Mouse (Mus musculus) limb, embryonic 13.5 days (tissue): ENCODE measurements around the gene Rgs11. TPM values are rescaled to one million over a fixed set of nuclear protein-coding genes. Genes with fewer than 3 reads are reported as not detected.

Experiments used
- ATAC-seq: fragments of 200-750 bp; cut with Nextera tagmentation; 2 replicates; pipeline ENCODE4 v1.8.0; 2017; ENCODE audit warnings: low read depth, moderate number of reproducible peaks, moderate TSS enrichment; ENCODE audit not compliant: low FRiP score
- H3K27ac ChIP-seq: fragments of 300-500 bp; sonication (generic); 2 replicates; pipeline ENCODE4 v1.5.1; 2015; ENCODE audit warnings: inconsistent platforms, mild to moderate bottlenecking, moderate library complexity
- H3K27me3 ChIP-seq: fragments of 300-500 bp; sonication (generic); 2 replicates; pipeline ENCODE4 v1.6.1; 2015; ENCODE audit warnings: mild to moderate bottlenecking, inconsistent platforms
- H3K36me3 ChIP-seq: fragments of 300-500 bp; sonication (generic); 2 replicates; pipeline ENCODE4 v1.6.1; 2015; ENCODE audit warnings: inconsistent platforms, mild to moderate bottlenecking, moderate library complexity
- H3K4me1 ChIP-seq: fragments of 300-500 bp; sonication (generic); 2 replicates; pipeline ENCODE4 v1.6.1; 2015; ENCODE audit warnings: inconsistent platforms
- H3K4me2 ChIP-seq: fragments of 300-500 bp; sonication (generic); replicated peaks from 2 replicates; pipeline ENCODE4 v1.6.1; 2015; ENCODE audit warnings: inconsistent platforms, mild to moderate bottlenecking, moderate library complexity
- H3K4me3 ChIP-seq: fragments of 300-500 bp; sonication (generic); 2 replicates; pipeline ENCODE4 v1.5.1; 2015; ENCODE audit warnings: moderate library complexity, mild to moderate bottlenecking, inconsistent platforms
- H3K9ac ChIP-seq: fragments of 300-500 bp; sonication (generic); 2 replicates; pipeline ENCODE4 v1.6.1; 2015; ENCODE audit warnings: mild to moderate bottlenecking, inconsistent platforms
- H3K9me3 ChIP-seq: fragments of 300-500 bp; sonication (generic); 2 replicates; pipeline ENCODE4 v1.6.1; 2016; ENCODE audit warnings: inconsistent platforms
- WGBS: fragments of 180-500 bp; shearing (Covaris S2); methylation state at CpG from one replicate; pipeline ENCODE4 v1.1.7; 2015; 5-methylcytosine and 5-hydroxymethylcytosine counted together
- polyA plus RNA-seq: library from polyadenylated mRNA; unstranded; fragments of >200 nt; fragmentation: Nextera tagmentation; extraction: Ambion mirVana; gene quantifications from 2 replicates; pipeline ENCODE4 v1.2.1, GENCODE M21; 2015

Gene Rgs11
- polyA plus RNA-seq, 1 experiment from 2014 or later = 7.0 TPM

DNA sequence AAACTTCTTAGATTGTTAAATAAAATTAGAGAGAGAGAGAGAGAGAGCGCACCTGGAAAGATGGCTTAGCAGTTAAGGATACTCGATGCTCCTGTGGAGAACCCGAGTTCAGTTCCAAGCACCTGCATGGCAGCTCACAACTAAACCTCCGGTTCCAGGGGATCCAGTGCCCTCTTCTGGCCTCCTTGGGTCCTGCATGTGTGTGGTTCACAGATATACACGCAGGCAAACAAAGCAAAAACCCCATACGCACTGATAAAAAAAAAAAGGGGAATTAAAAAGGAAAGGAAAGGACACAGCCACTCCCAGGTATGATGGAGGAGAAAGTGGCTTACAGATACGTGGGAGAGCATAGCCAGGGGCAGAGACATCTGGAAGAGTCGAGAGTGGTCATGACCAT, 30.1 kb downstream of the Rgs11 start:
- no peak for ATAC-seq
- peaks cover 7% of the 10 kb centered on the region for H3K36me3 ChIP-seq
- WGBS = 69% methylated on average over 8 of the region's 8 CpGs
- H3K9ac ChIP-seq = no peak overlapping the region
- H3K4me1 ChIP-seq = peaks cover 25% of the 10 kb centered on the region
- H3K27ac ChIP-seq = no peak overlapping the region
- H3K4me3 ChIP-seq = no peak overlapping the region
- 0 out of 2 replicates have a peak, but pooled peaks cover 3% of the 10 kb centered on the region for H3K9me3 ChIP-seq
- no peaks in the 10 kb centered on the region for H3K27me3 ChIP-seq
- H3K4me2 ChIP-seq = no peak overlapping the region

DNA sequence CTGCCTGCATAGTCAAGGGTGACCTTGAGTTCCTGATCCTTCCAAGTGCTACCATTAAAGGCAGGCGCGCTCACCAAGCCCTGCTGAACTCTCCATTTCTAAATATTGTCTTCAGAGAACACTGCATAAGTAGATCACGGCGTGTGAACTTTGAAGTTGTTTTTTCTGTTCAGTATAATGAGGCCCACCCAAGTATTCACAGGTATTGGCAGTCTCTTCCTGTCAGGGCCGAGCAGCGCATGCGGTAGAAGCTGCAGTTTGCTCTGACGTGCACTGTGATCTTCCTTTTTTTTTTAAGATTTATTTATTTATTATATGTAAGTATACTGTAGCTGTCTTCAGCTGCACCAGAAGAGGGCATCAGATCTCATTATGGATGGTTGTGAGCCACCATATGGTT, 31.6 kb downstream of the Rgs11 start:
- ATAC-seq = no peak
- no peak overlapping the region for H3K9ac ChIP-seq
- WGBS = 91% methylated on average over 8 of the region's 8 CpGs
- no peak overlapping the region for H3K27ac ChIP-seq
- peaks cover 25% of the 10 kb centered on the region for H3K4me1 ChIP-seq
- no peaks in the 10 kb centered on the region for H3K27me3 ChIP-seq
- peaks cover 7% of the 10 kb centered on the region for H3K36me3 ChIP-seq
- no peak overlapping the region for H3K4me2 ChIP-seq
- H3K4me3 ChIP-seq = no peak overlapping the region
- 0 out of 2 replicates have a peak, but pooled peaks cover 3% of the 10 kb centered on the region for H3K9me3 ChIP-seq

DNA sequence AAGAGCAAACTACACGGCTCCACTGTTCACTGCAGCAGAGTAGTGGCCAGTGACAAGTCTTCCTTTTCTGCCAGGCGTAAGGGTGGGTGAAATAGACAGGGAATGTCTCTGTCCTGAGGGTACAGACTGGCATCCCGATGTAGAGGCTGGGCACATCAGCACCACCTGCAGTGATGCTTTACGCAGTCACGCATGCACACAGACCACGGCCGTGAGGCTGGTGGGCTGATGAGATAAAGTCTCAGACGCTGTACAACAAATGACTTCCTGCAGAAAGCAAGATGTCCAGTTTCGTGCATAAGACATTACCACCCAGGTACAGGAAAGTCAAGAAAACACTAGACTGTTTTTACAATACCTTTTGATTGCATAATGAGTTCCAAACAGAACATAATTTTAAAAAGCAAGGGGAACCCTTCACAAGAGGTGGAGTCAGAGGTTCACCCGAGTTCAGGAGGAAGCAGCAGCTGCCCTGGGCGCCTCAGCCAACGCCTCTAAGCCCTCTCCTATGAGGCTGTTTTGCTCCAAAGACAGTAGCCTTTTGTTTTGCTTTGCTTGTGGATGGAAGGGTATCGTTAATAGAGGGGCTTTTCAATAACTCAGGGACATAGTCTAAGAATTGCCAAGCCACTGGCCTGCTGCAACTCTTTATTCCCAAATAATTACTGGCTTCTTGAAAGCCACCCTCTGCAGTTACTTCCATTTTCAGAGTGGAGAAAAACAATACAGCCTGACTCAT, 32.5 kb downstream of the Rgs11 start:
- Histone ChIP-seq H3K27ac (peak overlapping the region; percentile 4; the same call in 1 of the 2 replicates), H3K27me3 (no peaks in the 10 kb centered on the region), H3K36me3 (peaks cover 7% of the 10 kb centered on the region; the same call in 1 of the 2 replicates), H3K9ac (peak overlapping the region; percentile 39; the same call in 1 of the 2 replicates), H3K4me1 (peaks cover 25% of the 10 kb centered on the region), H3K4me3 (no peak overlapping the region), H3K4me2 (peak overlapping the region; percentile 17), H3K9me3 (0 out of 2 replicates have a peak, but pooled peaks cover 3% of the 10 kb centered on the region)
- 53% methylated on average over 13 of the region's 13 CpGs for WGBS
- no peak for ATAC-seq

DNA sequence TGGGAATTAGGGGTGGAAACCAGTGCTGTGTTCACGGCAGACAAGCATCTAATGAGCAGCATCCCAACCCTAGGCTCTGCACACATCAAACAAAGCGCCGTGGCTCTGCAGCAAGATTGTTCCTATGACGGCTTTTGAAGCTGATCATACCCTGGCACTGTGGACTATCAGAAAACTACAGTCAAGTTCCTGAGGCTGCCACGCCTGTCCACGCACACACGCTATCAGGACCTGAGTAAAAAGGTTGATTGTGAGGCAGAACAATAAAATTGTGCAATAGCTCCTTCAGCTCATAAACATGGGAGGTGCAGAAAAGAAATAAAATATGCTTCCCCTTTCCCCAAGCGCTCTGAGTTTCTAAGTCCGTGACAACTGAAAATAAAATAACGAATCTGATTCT, 34.9 kb downstream of the Rgs11 start:
- Histone ChIP-seq H3K4me2 (no peak overlapping the region), H3K4me1 (peaks cover 27% of the 10 kb centered on the region), H3K4me3 (no peak overlapping the region), H3K27ac (no peak overlapping the region), H3K9me3 (0 out of 2 replicates have a peak, but pooled peaks cover 3% of the 10 kb centered on the region), H3K27me3 (no peaks in the 10 kb centered on the region), H3K36me3 (peaks cover 4% of the 10 kb centered on the region; the same call in 1 of the 2 replicates), H3K9ac (0 out of 2 replicates have a peak overlapping the region, but pooled peaks have one; percentile 4)
- 73% methylated on average over 10 of the region's 10 CpGs for WGBS
- ATAC-seq = no peak

DNA sequence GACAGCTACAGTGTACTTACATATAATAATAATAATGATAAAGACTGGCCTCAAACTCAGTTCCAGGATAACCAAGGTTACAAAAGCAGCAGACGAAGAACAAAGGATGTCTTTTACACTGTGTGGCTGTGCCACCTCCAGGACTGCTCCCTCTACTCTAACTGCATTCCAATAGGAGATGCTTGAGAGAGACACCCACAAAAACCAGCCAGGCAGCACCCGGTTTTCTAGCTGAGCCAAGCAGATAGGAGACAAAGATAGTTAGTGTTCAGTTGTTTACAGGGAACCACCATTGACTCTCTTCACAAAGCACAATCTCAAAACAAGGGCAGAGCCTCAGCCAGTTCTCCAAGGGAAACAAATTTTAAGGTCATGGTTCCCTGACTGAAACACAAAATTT, 36.8 kb downstream of the Rgs11 start:
- no peak overlapping the region for H3K4me2 ChIP-seq
- no peaks in the 10 kb centered on the region for H3K36me3 ChIP-seq
- no peak overlapping the region for H3K9ac ChIP-seq
- no peaks in the 10 kb centered on the region for H3K27me3 ChIP-seq
- H3K4me1 ChIP-seq = peaks cover 35% of the 10 kb centered on the region
- no peak overlapping the region for H3K4me3 ChIP-seq
- H3K9me3 ChIP-seq = no peaks in the 10 kb centered on the region
- WGBS = 76% methylated on average over 2 of the region's 2 CpGs
- no peak overlapping the region for H3K27ac ChIP-seq
- no peak for ATAC-seq

DNA sequence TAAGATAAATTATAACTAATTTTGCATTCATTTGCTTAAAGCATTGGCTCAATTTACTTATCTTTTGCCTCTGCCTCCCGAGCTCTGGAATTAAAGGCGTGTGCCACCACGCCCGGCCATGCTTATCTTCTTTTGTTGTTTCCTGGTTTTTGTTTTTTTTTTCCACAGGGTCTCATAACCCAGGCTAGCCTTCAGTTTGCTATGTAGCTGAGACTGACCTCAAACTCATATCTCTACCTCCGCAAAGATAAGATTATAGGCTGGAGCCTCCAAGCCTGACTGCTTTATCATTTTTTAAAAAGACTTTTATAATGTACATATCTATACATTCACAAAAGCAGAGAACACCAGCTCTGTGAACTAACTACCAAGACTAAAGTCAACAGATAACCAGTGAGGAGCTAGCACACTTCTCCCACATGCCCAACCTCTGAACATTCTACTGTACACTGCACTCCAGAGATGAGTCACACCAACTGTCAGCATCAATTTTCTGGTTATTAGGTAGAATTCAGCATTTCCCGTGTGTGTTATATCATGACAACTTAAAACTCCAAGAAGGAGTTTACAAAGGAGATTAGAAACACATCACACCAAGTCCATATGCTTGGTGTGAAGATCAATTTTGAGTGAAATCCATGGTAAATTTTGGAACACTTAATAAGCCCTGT, 37.5 kb downstream of the Rgs11 start:
- 89% methylated on average over 6 of the region's 6 CpGs for WGBS
- Histone ChIP-seq H3K36me3 (no peaks in the 10 kb centered on the region), H3K9me3 (no peaks in the 10 kb centered on the region), H3K27me3 (no peaks in the 10 kb centered on the region), H3K4me3 (no peak overlapping the region), H3K27ac (no peak overlapping the region), H3K4me1 (peaks cover 31% of the 10 kb centered on the region), H3K9ac (no peak overlapping the region), H3K4me2 (no peak overlapping the region)
- ATAC-seq = no peak

DNA sequence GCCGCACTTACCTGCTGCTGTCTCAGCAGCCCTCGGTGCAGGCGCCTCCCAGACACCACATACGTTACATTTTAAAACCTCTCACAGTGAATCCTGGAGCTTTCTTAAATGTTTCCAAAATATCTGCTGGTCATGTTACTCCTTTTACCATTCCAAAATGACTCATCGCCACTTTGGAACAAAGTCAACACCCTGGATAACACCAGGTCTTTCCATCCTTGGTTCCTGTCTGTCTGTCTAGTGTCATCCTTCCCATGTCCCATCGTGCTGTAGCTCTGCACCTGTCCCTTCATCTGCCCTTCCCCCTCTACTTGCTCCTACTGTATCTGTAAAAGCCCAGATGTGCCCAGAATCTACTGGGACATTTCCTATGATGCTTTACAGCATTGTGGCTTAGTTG, 38.2 kb downstream of the Rgs11 start:
- H3K27ac ChIP-seq = no peak overlapping the region
- ATAC-seq = no peak

DNA sequence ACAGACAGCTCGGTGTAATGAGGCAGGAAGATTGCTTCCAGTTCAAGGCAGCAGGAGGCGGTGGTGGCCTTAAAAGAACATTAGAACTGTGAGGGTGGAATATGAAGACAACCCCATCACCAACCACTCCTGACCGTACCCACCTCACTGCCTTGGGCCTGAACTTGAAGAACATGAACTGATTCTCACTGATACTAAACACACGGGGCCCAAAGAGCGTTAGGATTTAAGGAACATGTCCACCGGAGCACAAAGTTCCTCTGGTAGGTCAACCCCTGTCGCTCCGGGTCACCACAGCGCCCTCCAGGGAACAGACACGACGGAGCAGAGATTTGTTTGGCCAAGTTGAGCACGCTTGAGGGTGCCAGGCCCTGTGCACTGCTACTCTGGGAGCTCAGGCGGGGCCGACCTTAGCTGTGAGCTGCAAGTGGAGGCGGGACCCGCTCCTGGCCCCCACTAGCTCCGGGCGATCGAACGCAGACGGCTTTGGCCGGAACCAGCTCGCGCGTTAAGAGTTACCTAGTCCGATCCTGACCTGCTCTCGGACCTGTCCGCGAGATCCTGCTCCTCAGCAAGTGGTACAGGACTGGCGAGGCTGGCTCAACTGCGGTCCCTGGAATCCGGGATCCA, 40.8 kb downstream of the Rgs11 start:
- Histone ChIP-seq H3K9me3 (no peaks in the 10 kb centered on the region), H3K9ac (peak overlapping the region; percentile 76), H3K4me3 (peak overlapping the region; percentile 76), H3K27me3 (0 out of 2 replicates have a peak, but pooled peaks cover 3% of the 10 kb centered on the region), H3K36me3 (no peaks in the 10 kb centered on the region), H3K27ac (peak overlapping the region; percentile 72; the same call in 1 of the 2 replicates), H3K4me2 (peak overlapping the region; percentile 81), H3K4me1 (peaks cover 10% of the 10 kb centered on the region)
- ATAC-seq = peak; percentile 85
- WGBS = under 1% methylated on average over 32 of the region's 32 CpGs

More for the DNA sequence above, 38.2 kb downstream of the Rgs11 start:
- Histone ChIP-seq H3K27me3 (no peaks in the 10 kb centered on the region), H3K4me2 (no peak overlapping the region), H3K4me1 (peaks cover 24% of the 10 kb centered on the region), H3K4me3 (no peak overlapping the region), H3K9me3 (no peaks in the 10 kb centered on the region), H3K9ac (no peak overlapping the region), H3K36me3 (no peaks in the 10 kb centered on the region)
- 77% methylated on average over 6 of the region's 6 CpGs for WGBS

DNA sequence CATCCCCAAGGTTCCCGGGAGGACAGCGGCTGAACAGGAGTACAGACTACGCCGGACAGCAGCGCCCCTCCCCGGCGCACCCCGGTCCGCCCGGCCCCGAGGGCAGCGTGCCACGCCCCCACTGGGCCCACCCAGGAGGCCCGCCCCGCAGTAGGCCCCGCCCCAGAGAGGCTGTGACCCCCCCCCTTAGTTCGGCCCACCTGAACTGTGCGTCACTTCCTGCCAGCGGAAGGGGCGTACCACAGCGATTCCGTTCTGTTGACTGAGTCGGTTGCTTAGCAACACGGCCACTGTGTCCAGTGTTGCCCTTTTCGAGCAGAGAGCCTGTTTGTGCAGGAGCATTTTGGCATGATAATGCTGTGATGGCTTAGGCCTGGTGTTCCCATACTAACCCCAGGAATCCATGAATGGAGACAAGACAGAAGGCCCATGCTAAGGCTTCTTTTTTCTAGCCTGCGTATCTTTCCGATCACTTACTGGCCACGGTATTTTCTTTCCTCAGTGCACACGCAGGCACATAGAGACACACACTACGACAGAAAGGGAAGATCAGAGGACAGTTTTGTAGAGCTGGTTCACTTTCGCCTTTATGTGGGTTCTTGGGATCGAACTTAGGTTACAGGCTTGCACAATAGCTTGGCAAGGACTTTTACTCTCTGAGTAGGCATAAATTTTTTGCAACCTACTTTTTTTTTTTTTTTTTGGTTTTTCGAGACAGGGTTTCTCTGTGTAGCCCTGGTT, 41.5 kb downstream of the Rgs11 start, which contains the start of gene Fam234a:
Gene Fam234a, minus strand, starts transcription at position 142 of the 741 bp plus-strand sequence.
- peak within 1 kb of the TSS; percentile 76 for H3K4me3 ChIP-seq
- 0 out of 2 replicates have a peak, but pooled peaks cover 3% of the 10 kb centered on the region for H3K27me3 ChIP-seq
- WGBS = 7% methylated on average over 33 of the region's 33 CpGs
- H3K36me3 ChIP-seq = no peaks in the 10 kb centered on the region
- peak within 1 kb of the TSS; percentile 76 for H3K9ac ChIP-seq
- H3K4me1 ChIP-seq = peaks cover 10% of the 10 kb centered on the region
- H3K27ac ChIP-seq = peak within 1 kb of the TSS; percentile 72; the same call in 1 of the 2 replicates
- H3K4me2 ChIP-seq = peak within 1 kb of the TSS; percentile 81
- H3K9me3 ChIP-seq = no peaks in the 10 kb centered on the region
- peak; percentile 95 for ATAC-seq

DNA sequence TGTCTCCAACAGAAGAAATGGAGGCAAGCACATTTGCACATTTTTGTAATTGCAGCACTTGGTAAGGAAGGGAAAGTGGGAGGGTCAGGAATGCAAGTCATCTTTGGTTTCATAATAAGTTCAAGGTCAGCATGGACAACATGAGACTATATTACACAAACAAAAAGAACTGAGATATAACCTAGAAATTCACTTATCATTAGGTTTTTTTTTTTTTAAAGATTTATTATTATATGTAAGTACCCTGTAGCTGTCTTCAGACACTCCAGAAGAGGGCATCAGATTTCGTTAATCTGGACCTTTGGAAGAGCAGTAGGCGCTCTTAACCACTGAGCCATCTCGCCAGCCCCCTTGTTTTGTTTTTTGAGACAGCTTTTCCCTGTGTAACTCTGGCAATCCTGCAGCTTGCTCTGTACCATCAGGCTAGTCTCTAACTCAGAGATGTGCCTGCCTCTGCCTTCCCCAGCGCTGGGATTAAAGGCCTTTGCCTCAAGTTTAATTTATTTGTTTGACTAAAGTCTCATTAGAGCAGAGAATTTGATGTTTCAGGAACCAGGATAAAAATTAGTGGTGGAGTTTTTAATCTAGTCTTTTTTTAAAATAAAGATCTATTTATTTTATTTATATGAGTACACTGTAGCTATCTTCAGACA, 49.3 kb downstream of the Rgs11 start:
- Histone ChIP-seq H3K4me1 (peaks cover 13% of the 10 kb centered on the region), H3K4me2 (peak overlapping the region; percentile 64), H3K27ac (peak overlapping the region; percentile 98; the same call in 1 of the 2 replicates), H3K27me3 (0 out of 2 replicates have a peak, but pooled peaks cover 3% of the 10 kb centered on the region), H3K36me3 (peaks cover 9% of the 10 kb centered on the region), H3K4me3 (peak overlapping the region; percentile 94), H3K9me3 (no peaks in the 10 kb centered on the region), H3K9ac (peak overlapping the region; percentile 98; the same call in 1 of the 2 replicates)
- 53% methylated on average over 4 of the region's 4 CpGs for WGBS
- no peak for ATAC-seq
